Mouse (Mus musculus): Measurements from ENCODE around the gene Cox4i2. TPM values are rescaled to one million over a fixed set of nuclear protein-coding genes. Genes with fewer than 3 reads are reported as not detected.

Gene Cox4i2
- total and polyA plus RNA-seq, 2 experiments from 2014 or later: 4.3 to 5.4 TPM

- peak; percentile 46 for TF ChIP-seq CTCF (IDR thresholded peaks at IDR 0.05; ENCODE audit: low read depth)
- Histone ChIP-seq H3K4me3 (ENCODE audit: low read depth, low read length) (no peak overlapping the region), H3K27ac (ENCODE audit: low read depth, low read length) (no peak overlapping the region), H3K9ac (no peak overlapping the region), H3K36me3 (ENCODE audit: insufficient read depth) (no peaks in the 10 kb centered on the region), H3K4me1 (ENCODE audit: insufficient read depth) (no peaks in the 10 kb centered on the region), H3K27me3 (ENCODE audit: insufficient read depth, low read length) (no peaks in the 10 kb centered on the region), H3K9me3 (ENCODE audit: low read length) (no peaks in the 10 kb centered on the region), H3K4me2 (ENCODE audit: low read depth) (no peak overlapping the region)
- no peak for DNase-seq
- WGBS: 60% methylated on average over 12 of the region's 12 CpGs
- no peak for ATAC-seq
Measured at GRCm38 (mm10) chr2:152767618-152768271, 13.8 kb downstream of the Cox4i2 start.

GRCm38 (mm10) chr2:152769677-152770076 is 15.7 kb downstream of the Cox4i2 start:
- Histone ChIP-seq H3K9ac (no peak overlapping the region), H3K36me3 (ENCODE audit: insufficient read depth) (no peaks in the 10 kb centered on the region), H3K4me3 (ENCODE audit: low read depth, low read length) (no peak overlapping the region), H3K9me3 (ENCODE audit: low read length) (no peaks in the 10 kb centered on the region), H3K4me1 (ENCODE audit: insufficient read depth) (no peaks in the 10 kb centered on the region), H3K27ac (ENCODE audit: low read depth, low read length) (no peak overlapping the region), H3K4me2 (ENCODE audit: low read depth) (no peak overlapping the region), H3K27me3 (ENCODE audit: insufficient read depth, low read length) (no peaks in the 10 kb centered on the region)
- no peak for ATAC-seq
- 85% methylated on average over 7 of the region's 7 CpGs for WGBS
- TF ChIP-seq CTCF (IDR thresholded peaks at IDR 0.05; ENCODE audit: low read depth): no peak
- no peak for DNase-seq

DNA sequence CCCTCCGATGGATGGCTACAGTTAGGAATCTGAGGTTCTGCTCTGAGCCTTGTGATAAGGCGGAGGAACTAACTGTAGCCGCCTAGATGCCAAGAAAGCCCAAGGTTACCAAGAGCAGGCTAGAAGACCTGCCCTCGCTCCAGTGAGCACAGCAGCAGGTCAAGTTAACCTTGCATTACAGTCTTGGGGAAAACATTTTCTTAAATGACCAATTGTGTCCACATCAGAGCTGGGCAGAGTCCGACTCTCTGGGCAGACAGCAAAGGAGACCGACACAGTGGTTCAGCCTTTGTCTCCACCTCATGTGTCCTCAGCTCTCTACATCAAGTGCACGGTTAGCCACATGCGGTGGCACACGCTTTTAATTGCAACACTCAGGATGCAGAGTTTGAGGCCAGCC is 17.6 kb downstream of the Cox4i2 start:
- Histone ChIP-seq H3K4me3 (ENCODE audit: low read depth, low read length) (no peak overlapping the region), H3K4me1 (ENCODE audit: insufficient read depth) (no peaks in the 10 kb centered on the region), H3K36me3 (ENCODE audit: insufficient read depth) (no peaks in the 10 kb centered on the region), H3K27me3 (ENCODE audit: insufficient read depth, low read length) (no peaks in the 10 kb centered on the region), H3K27ac (ENCODE audit: low read depth, low read length) (no peak overlapping the region), H3K9me3 (ENCODE audit: low read length) (no peaks in the 10 kb centered on the region), H3K4me2 (ENCODE audit: low read depth) (no peak overlapping the region), H3K9ac (no peak overlapping the region)
- no peak for DNase-seq
- ATAC-seq: no peak
- TF ChIP-seq CTCF (IDR thresholded peaks at IDR 0.05; ENCODE audit: low read depth): no peak
- 91% methylated on average over 9 of the region's 9 CpGs for WGBS

DNA sequence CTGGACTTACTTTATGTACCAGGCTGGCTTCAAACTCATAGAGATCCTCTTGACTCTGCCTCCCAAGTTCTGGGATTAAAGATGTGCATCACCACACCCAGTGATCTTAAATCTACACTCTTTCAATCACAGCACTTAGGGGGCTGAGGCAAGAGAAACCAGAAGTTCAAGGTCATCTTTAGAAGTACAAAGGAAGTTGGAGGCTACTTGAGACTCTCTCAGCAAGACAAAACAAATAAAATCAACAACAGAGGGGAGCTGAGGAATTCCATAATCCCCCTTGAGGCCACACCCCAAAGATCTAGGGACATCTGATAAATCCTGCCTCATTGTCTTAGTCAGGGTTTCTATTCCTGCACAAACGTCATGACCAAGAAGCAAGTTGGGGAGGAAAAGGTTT is 18.3 kb downstream of the Cox4i2 start:
- Histone ChIP-seq H3K27me3 (ENCODE audit: insufficient read depth, low read length) (no peaks in the 10 kb centered on the region), H3K27ac (ENCODE audit: low read depth, low read length) (no peak overlapping the region), H3K9me3 (ENCODE audit: low read length) (no peaks in the 10 kb centered on the region), H3K9ac (no peak overlapping the region), H3K4me3 (ENCODE audit: low read depth, low read length) (no peak overlapping the region), H3K4me1 (ENCODE audit: insufficient read depth) (no peaks in the 10 kb centered on the region), H3K4me2 (ENCODE audit: low read depth) (no peak overlapping the region), H3K36me3 (ENCODE audit: insufficient read depth) (no peaks in the 10 kb centered on the region)
- DNase-seq (no peak), ATAC-seq (no peak)
- 33% methylated on average over 1 of the region's 1 CpGs for WGBS
- no peak for TF ChIP-seq CTCF (IDR thresholded peaks at IDR 0.05; ENCODE audit: low read depth)

GRCm38 (mm10) chr2:152775357-152775756 is 21.4 kb downstream of the Cox4i2 start:
- Histone ChIP-seq H3K36me3 (ENCODE audit: insufficient read depth) (0 out of 2 replicates have a peak, but pooled peaks cover 10% of the 10 kb centered on the region), H3K27me3 (ENCODE audit: insufficient read depth, low read length) (no peaks in the 10 kb centered on the region), H3K9me3 (ENCODE audit: low read length) (no peaks in the 10 kb centered on the region), H3K9ac (no peak overlapping the region), H3K4me2 (ENCODE audit: low read depth) (no peak overlapping the region), H3K4me1 (ENCODE audit: insufficient read depth) (no peaks in the 10 kb centered on the region), H3K4me3 (ENCODE audit: low read depth, low read length) (no peak overlapping the region), H3K27ac (ENCODE audit: low read depth, low read length) (no peak overlapping the region)
- WGBS: 78% methylated on average over 4 of the region's 4 CpGs
- DNase-seq: no peak
- TF ChIP-seq CTCF (IDR thresholded peaks at IDR 0.05; ENCODE audit: low read depth): no peak
- no peak for ATAC-seq

DNA sequence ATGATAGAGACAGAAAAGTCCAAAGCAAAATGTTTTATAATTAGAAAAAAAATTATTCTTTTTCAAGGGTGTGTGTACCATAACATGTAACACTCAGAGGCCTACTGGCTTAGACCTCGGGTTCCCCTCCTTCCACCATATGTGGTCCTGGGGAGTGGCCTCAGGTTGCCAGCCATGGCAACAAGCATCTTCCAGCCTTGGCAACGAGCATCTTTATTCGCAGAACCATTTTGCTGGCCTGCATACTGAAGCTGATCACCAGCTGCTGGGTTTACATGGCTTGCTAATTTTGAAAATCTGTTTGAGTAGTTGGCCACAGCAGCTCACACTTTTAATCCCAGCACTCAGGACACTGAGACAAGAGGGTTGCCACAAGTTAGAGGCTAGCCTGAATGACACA is 22.0 kb downstream of the Cox4i2 start:
- ATAC-seq: no peak
- Histone ChIP-seq H3K4me2 (ENCODE audit: low read depth) (no peak overlapping the region), H3K4me1 (ENCODE audit: insufficient read depth) (no peaks in the 10 kb centered on the region), H3K27me3 (ENCODE audit: insufficient read depth, low read length) (no peaks in the 10 kb centered on the region), H3K36me3 (ENCODE audit: insufficient read depth) (peaks cover 15% of the 10 kb centered on the region; the same call in 1 of the 2 replicates), H3K9me3 (ENCODE audit: low read length) (no peaks in the 10 kb centered on the region), H3K9ac (no peak overlapping the region), H3K27ac (ENCODE audit: low read depth, low read length) (no peak overlapping the region), H3K4me3 (ENCODE audit: low read depth, low read length) (no peak overlapping the region)
- DNase-seq: no peak
- TF ChIP-seq CTCF (IDR thresholded peaks at IDR 0.05; ENCODE audit: low read depth): no peak
- 55% methylated on average over 3 of the region's 3 CpGs for WGBS

DNA sequence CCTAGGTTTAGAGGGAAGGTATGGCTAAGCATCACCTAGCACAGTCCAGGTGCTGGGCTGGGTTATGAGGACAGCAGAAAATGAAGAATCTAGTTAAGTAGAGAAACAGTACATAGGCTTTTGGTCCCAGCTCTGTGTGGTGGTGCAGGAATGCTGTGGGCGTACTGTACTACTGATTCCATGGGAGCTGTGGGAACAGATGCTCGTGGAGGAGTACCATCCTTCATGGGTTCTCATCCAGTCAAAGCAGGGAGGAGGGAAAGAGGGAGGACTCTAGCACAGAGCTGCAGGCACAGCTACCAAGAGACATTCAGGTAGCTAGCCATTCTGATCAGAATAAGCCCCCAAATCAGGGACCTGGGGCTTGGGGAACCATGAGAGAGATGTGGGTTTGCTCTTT is 22.5 kb downstream of the Cox4i2 start:
- Histone ChIP-seq H3K36me3 (ENCODE audit: insufficient read depth) (peaks cover 16% of the 10 kb centered on the region; the same call in 1 of the 2 replicates), H3K9me3 (ENCODE audit: low read length) (no peaks in the 10 kb centered on the region), H3K4me3 (ENCODE audit: low read depth, low read length) (no peak overlapping the region), H3K4me1 (ENCODE audit: insufficient read depth) (no peaks in the 10 kb centered on the region), H3K9ac (no peak overlapping the region), H3K27ac (ENCODE audit: low read depth, low read length) (no peak overlapping the region), H3K4me2 (ENCODE audit: low read depth) (no peak overlapping the region), H3K27me3 (ENCODE audit: insufficient read depth, low read length) (no peaks in the 10 kb centered on the region)
- no peak for TF ChIP-seq CTCF (IDR thresholded peaks at IDR 0.05; ENCODE audit: low read depth)
- WGBS: 86% methylated on average over 2 of the region's 2 CpGs
- no peak for DNase-seq
- no peak for ATAC-seq
